Mouse (Mus musculus) monocyte, adult 5-6 weeks (primary cell): ENCODE measurements around the gene Hoxa11. TPM values are rescaled to one million over a fixed set of nuclear protein-coding genes. Genes with fewer than 3 reads are reported as not detected.

Source experiments
- ATAC-seq: fragments of 153-309, 156-312 bp; replicated peaks from 2 replicates; pipeline ENCODE4 v1.8.0; 2017; ENCODE audit warnings: mild to moderate bottlenecking; ENCODE audit not compliant: low TSS enrichment, insufficient number of reproducible peaks, severe bottlenecking, poor library complexity, low FRiP score
- total RNA-seq: library from RNA; stranded (forward); fragments of 200-1000, 200-491, 200-594 nt; gene quantifications from 3 replicates; pipeline ENCODE4 v1.2.3, GENCODE M21; 2017

The Hoxa11 gene
- total RNA-seq, 1 experiment from 2014 or later, result not detected

GRCm38 (mm10) chr6:52266666-52266985 lies 21.0 kb upstream of the Hoxa11 start:
- ATAC-seq, result no peak

- no peak for ATAC-seq
Observed at GRCm38 (mm10) chr6:52265913-52266665, 20.5 kb upstream of the Hoxa11 start.

- no peak for ATAC-seq
Observed at GRCm38 (mm10) chr6:52265306-52265912, 19.8 kb upstream of the Hoxa11 start.

- ATAC-seq, result no peak
Observed at GRCm38 (mm10) chr6:52264106-52264790, 18.6 kb upstream of the Hoxa11 start.

GRCm38 (mm10) chr6:52263321-52263585 lies 17.6 kb upstream of the Hoxa11 start:
- ATAC-seq, result no peak

GRCm38 (mm10) chr6:52262463-52263320 lies 17.1 kb upstream of the Hoxa11 start:
- no peak for ATAC-seq

- ATAC-seq, result no peak
Observed at GRCm38 (mm10) chr6:52261751-52262462, 16.3 kb upstream of the Hoxa11 start.

GRCm38 (mm10) chr6:52260654-52261575 lies 15.3 kb upstream of the Hoxa11 start, which contains the start of gene Hoxa13:
TSS of gene Hoxa13 (minus strand) at chr6:52260880.
- no peak for ATAC-seq

- no peak for ATAC-seq
Observed at GRCm38 (mm10) chr6:52259811-52260261, 14.2 kb upstream of the Hoxa11 start.

GRCm38 (mm10) chr6:52259081-52259790 lies 13.6 kb upstream of the Hoxa11 start:
- no peak for ATAC-seq

- no peak; the same call in 1 of the 2 replicates for ATAC-seq
Observed at GRCm38 (mm10) chr6:52256956-52257355, 11.3 kb upstream of the Hoxa11 start.

- ATAC-seq, result no peak
Observed at GRCm38 (mm10) chr6:52253511-52254500, 8.2 kb upstream of the Hoxa11 start.

GRCm38 (mm10) chr6:52252775-52253376 lies 7.3 kb upstream of the Hoxa11 start:
- no peak for ATAC-seq

GRCm38 (mm10) chr6:52252016-52252774 lies 6.6 kb upstream of the Hoxa11 start:
- ATAC-seq, result no peak
